In genomic region chr2:124905076-124905475, GRCm38 (mm10) we compare ENCODE assay signal across 12 mouse cellular contexts.
A peak's percentile ranks its signal among the peaks of the same experiment; 100 is the strongest.
DNase-seq lines count a peak whose midpoint lies in the region; TF ChIP-seq lines count a peak whose summit lies in the region.
"Had no signal": no experiment of that assay in that cellular context is flagged by ENCODE, and none has a peak within 500 bp of the region (broad histone marks: within the 10 kb centered on the region; RNA-seq: fewer than 3 reads in every experiment).

No protein-coding gene starts in this region.

- TF ChIP-seq CTCF in left cerebral cortex, adult 2 months (IDR thresholded peaks at IDR 0.05) = peak; percentile 26
- TF ChIP-seq CTCF in cerebellum, adult 2 months (IDR thresholded peaks at IDR 0.05; ENCODE audit: borderline replicate concordance, insufficient read depth, low read depth, low read length) = no peak

- H3K27ac ChIP-seq in left cerebral cortex, adult 2 months = no peak overlapping the region
- H3K27ac ChIP-seq in cerebellum, adult 2 months (ENCODE audit: insufficient read depth, low read length) = no peak overlapping the region
- H3K27ac ChIP-seq: hindbrain, embryonic 15.5 days; liver, embryonic 15.5 days; midbrain, embryonic 13.5 days had no signal

- WGBS in cerebellum, adult 2 months = 88% methylated on average over 1 of the region's 1 CpGs

- H3K4me1 ChIP-seq in cerebellum, adult 2 months (ENCODE audit: control insufficient read depth, insufficient read depth, low read length) = no peaks in the 10 kb centered on the region
- H3K4me1 ChIP-seq: hindbrain, embryonic 15.5 days; liver, embryonic 15.5 days had no signal

- intact Hi-C loops in left cerebral cortex, adult 2 months (cut with DNase I) = no loop called here
- intact Hi-C loops in left cerebral cortex, postnatal 36 days (cut with DNase I) = no loop called here

- no peak for TF ChIP-seq POLR2A in cerebellum, adult 2 months (IDR thresholded peaks at IDR 0.05; ENCODE audit: borderline replicate concordance, insufficient read depth, low read length)

- no peak overlapping the region for H3K4me3 ChIP-seq in left cerebral cortex, adult 2 months
- no peak overlapping the region for H3K4me3 ChIP-seq in cerebellum, adult 2 months (replicated peaks; ENCODE audit: insufficient read depth, low read depth, low read length)
- H3K4me3 ChIP-seq: hindbrain, embryonic 15.5 days; liver, embryonic 15.5 days; midbrain, embryonic 13.5 days had no signal

- DNase-seq in adrenal gland, postnatal 10 days = peak; percentile 34
- no peak for DNase-seq in adrenal gland, postnatal 4 days (ENCODE audit: low spot score in 2 of 2)
- DNase-seq in left cerebral cortex, adult 2 months (ENCODE audit: extremely low spot score in 1 of 2, low spot score in 2 of 2) = no peak
- DNase-seq in left cerebral cortex, postnatal 36 days (ENCODE audit: low spot score in 2 of 2) = no peak
- DNase-seq in ZHBTc4 (ENCODE audit: low read depth, low spot score) = peak; percentile 34
- peak; percentile 67 for DNase-seq in lung, postnatal 25 days (ENCODE audit: low spot score)
- DNase-seq in MN1 (ENCODE audit: low spot score) = no peak
- no peak for DNase-seq in cerebellum, adult 2 months
- DNase-seq: gastrocnemius, postnatal 36 days had no signal

- H3K27me3 ChIP-seq in cerebellum, adult 2 months (ENCODE audit: control insufficient read depth, insufficient read depth, low read length) = no peaks in the 10 kb centered on the region
- H3K27me3 ChIP-seq: hindbrain, embryonic 15.5 days; liver, embryonic 15.5 days; midbrain, embryonic 13.5 days had no signal

Comparison
In these comparisons a context has a peak if more than half of its experiments do, and no peak if none do; other contexts are left out.
1. DNase-seq: peak in adrenal gland, postnatal 10 days (single experiment), ZHBTc4 (single experiment) and lung, postnatal 25 days (single experiment); none in adrenal gland, postnatal 4 days (0 of 2), left cerebral cortex, adult 2 months (0 of 2), left cerebral cortex, postnatal 36 days (0 of 2), MN1 (single experiment) and cerebellum, adult 2 months (0 of 2).